Mouse (Mus musculus) CD4-positive naive resting alpha-beta T cell, adult 57 days (primary cell): ENCODE measurements around the gene Ccr7. TPM values are rescaled to one million over a fixed set of nuclear protein-coding genes. Genes with fewer than 3 reads are reported as not detected.

ENCODE experiments used
- total RNA-seq: library from RNA; stranded (reverse); gene quantifications from one replicate; pipeline ENCODE4 v1.2.4, GENCODE M21; 2023

Gene Ccr7
- 1,218 TPM for total RNA-seq

GRCm38 (mm10) chr11:99154987-99155641 is at the start of gene Ccr7:
TSS of gene Ccr7 (minus strand) at chr11:99155077.

Other genes with a start within 250 kb of the Ccr7 start
- 4.0 TPM for gene Cdc6, start 247.3 kb downstream of the Ccr7 start, total RNA-seq
- 95.9 TPM for gene Rara, start 227.3 kb downstream of the Ccr7 start, total RNA-seq
- not detected for gene Gjd3, start 172.1 kb downstream of the Ccr7 start, total RNA-seq
- gene Top2a, start 130.9 kb downstream of the Ccr7 start, total RNA-seq, result 6.7 TPM
- gene Igfbp4, start 113.8 kb downstream of the Ccr7 start, total RNA-seq, result 449 TPM
- 0.47 TPM for gene Tns4, start 65.8 kb downstream of the Ccr7 start, total RNA-seq
- gene Smarce1, start 75.9 kb upstream of the Ccr7 start, total RNA-seq, result 159 TPM
- 0.24 TPM for gene Krt222, start 89.0 kb upstream of the Ccr7 start, total RNA-seq
- gene Krt24, start 130.2 kb upstream of the Ccr7 start, total RNA-seq, result not detected
- gene Krt25, start 167.9 kb upstream of the Ccr7 start, total RNA-seq, result not detected
- not detected for gene Krt26, start 182.9 kb upstream of the Ccr7 start, total RNA-seq
- not detected for gene Krt27, start 196.0 kb upstream of the Ccr7 start, total RNA-seq
- not detected for gene Krt28, start 219.8 kb upstream of the Ccr7 start, total RNA-seq
- 1.2 TPM for gene Krt10, start 234.3 kb upstream of the Ccr7 start, total RNA-seq